Mouse (Mus musculus) lung, adult 10 weeks (tissue): ENCODE results near the gene Cipc. TPM values are rescaled to one million over a fixed set of nuclear protein-coding genes. Genes with fewer than 3 reads are reported as not detected.

Experiments used
- polyA plus RNA-seq: library from polyadenylated mRNA; stranded (reverse); fragments of 350-450 nt; fragmentation: Illumina TruSeq; extraction: RNeasy Lipid Tissue Mini Kit (QIAGEN cat#74804); gene quantifications from one replicate; pipeline ENCODE4 v1.2.3, GENCODE M21; 2014; ENCODE audit warnings: low read depth, low replicate concordance; ENCODE audit not compliant: insufficient read depth

The Cipc gene
- 8.5 TPM for polyA plus RNA-seq

GRCm38 (mm10) chr12:86946862-86947574 is at the start of gene Cipc:
TSS of gene Cipc (plus strand) at chr12:86947043.

GRCm38 (mm10) chr12:86989890-86990754 is 43.3 kb downstream of the Cipc start, which contains the start of gene Zdhhc22:
TSS of gene Zdhhc22 (minus strand) at chr12:86990430.

Other genes with a start within 250 kb of the Cipc start
- gene Angel1, start 220.6 kb upstream of the Cipc start, polyA plus RNA-seq: 2.9 TPM
- gene Lrrc74a, start 212.7 kb upstream of the Cipc start, polyA plus RNA-seq: not detected
- 20.6 TPM for gene Irf2bpl, start 62.2 kb upstream of the Cipc start, polyA plus RNA-seq
- not detected for gene Zdhhc22, start 43.4 kb downstream of the Cipc start, polyA plus RNA-seq
- gene Tmem63c, start 74.3 kb downstream of the Cipc start, polyA plus RNA-seq: 0.07 TPM
- 4.3 TPM for gene Ngb, start 155.5 kb downstream of the Cipc start, polyA plus RNA-seq
- 83.2 TPM for gene Gstz1, start 200.1 kb downstream of the Cipc start, polyA plus RNA-seq
- gene Pomt2, start 200.9 kb downstream of the Cipc start, polyA plus RNA-seq: 6.5 TPM